Mouse (Mus musculus) common myeloid progenitor, adult 5-6 weeks (primary cell): Measurements from ENCODE around the gene Enpp1. TPM values are rescaled to one million over a fixed set of nuclear protein-coding genes. Genes with fewer than 3 reads are reported as not detected.
"Not testable (repeated sequence)": the region's sequence is repeated elsewhere in the genome, so short reads cannot be mapped to it uniquely, and the experiment has no call there.

ENCODE experiments used
- ATAC-seq: replicated peaks from 2 replicates; pipeline ENCODE4 v1.8.0; 2016; ENCODE audit warnings: low read depth, mild to moderate bottlenecking, moderate TSS enrichment, inconsistent platforms; ENCODE audit not compliant: poor library complexity, severe bottlenecking
- total RNA-seq: library from RNA; stranded (forward); fragments of 200-1000, 187-1606 nt; gene quantifications from 2 replicates; pipeline ENCODE4 v1.2.3, GENCODE M21; 2017

Enpp1 gene
- total RNA-seq, 1 experiment from 2014 or later = 4.8 TPM

DNA sequence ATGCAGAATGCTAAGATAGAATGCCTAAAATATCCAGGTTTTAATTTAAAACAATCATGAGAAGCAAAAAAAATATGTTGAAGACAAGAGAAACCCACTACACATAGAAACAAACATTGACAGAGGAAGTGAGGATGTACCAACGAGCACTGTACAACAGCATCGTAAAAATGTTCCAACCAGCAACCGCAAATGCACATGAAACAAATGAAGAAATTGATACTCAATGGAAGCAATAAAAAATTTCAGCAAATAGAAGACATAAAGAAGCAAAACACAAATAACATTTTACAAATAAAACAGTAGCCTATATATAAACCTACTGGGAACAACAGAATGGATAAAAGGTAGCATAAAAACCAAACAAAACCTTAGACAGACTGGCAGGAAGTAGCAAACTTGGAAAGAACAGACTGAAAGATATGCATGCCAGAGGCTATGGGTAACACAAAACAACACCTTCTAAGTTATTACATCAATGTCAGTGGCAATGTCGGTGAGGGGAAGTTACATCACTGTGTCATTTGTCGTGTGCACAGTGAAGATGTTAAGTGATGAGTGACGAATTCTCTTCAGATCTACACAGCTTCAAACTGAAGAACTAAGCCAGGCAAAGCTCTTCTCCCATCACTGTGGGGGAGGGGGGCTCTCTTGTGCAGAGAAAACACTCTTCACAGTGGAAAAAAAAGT is 71.6 kb downstream of the Enpp1 start:
- no peak for ATAC-seq

DNA sequence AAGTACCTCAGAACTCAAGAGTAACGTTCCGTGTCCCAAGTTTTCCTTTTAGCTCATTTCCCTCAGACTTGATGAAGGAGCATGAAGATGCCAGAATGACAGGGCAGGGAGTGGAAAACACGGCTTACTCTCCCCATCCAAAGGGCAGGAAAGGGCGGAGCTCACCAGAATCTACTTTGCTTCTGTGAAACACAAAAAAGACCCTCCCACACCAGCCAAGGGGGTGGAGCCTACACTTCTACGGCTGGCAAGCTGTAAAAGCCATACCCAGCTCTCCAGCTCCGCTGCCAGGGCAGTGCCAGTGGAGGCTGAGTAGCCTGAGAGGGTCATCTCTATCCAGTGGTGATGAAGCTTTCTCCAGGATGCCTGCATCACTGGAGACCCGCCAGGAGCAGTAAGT is 72.4 kb downstream of the Enpp1 start:
- no peak for ATAC-seq

DNA sequence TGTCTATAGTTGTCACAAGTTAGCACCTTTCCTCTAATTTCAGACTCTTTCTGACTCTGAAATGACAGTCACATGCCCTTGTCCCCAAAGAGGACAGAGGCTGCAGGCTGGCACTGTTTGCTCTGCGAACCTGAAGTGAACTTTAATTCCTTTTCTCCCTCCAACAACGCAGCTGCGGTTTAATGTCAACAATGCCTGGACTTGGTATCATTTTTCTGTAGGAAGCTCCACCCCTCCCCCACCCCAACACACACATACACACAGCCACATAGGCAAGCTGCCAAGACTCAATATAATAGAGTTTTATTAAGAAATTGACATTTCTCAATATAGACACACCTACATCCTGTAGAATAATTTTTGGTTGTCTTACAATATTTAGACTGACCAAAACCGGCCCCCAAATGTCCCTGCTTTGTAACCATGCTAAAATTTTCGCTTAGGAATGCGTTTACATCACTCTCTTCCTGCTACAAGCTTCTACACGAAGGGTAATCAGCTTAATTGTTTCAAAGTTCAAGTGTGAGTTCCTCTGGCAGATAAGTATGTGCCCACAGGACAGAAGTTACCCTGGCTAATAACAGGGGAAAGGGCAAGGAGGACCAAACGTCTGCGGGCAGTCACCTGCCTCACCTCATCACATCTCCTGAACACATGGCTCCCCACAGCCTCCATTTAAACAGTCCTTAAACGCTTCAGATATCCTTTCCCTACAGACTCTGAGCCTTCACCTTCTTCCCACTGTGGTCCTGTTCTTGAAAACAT is 73.5 kb downstream of the Enpp1 start:
- no peak for ATAC-seq

DNA sequence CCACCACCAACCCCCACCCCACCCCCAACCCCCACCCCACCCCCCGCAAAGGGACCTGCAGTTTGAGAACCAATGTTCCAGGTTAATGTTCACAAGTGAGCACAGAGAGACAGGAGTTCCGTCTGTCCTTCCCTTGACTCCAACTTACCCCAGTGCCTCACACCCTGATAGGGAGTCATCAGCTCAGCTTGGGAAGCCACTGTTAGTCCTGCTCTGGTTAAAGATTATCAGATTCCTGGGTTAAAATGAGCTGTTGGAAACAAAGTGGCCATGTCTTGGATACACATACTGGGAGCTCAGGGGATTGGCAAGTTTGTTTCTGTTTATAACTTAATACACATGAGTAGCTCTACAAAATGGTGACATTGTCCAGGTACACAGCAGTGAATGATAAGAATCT is 75.0 kb downstream of the Enpp1 start:
- no peak for ATAC-seq

DNA sequence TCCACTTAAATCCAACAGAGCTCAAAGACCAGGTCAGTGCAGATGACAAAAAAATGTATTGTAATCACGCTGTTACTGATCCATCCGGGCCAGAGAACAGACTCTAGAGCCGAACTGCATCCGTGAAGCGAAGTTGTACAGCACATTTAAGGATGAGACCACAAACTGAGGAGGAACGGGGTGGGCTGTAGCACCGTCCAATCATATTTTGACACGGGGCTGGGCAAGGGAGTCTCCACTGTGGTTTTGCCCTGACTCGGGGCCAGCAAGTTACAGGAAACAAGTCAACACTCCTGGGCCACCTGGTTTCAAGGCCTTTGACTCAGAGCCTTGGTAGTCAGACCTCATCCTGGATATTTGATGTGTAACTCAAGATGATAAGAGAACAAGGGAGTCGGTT is 76.1 kb downstream of the Enpp1 start:
- ATAC-seq = peak; percentile 55

DNA sequence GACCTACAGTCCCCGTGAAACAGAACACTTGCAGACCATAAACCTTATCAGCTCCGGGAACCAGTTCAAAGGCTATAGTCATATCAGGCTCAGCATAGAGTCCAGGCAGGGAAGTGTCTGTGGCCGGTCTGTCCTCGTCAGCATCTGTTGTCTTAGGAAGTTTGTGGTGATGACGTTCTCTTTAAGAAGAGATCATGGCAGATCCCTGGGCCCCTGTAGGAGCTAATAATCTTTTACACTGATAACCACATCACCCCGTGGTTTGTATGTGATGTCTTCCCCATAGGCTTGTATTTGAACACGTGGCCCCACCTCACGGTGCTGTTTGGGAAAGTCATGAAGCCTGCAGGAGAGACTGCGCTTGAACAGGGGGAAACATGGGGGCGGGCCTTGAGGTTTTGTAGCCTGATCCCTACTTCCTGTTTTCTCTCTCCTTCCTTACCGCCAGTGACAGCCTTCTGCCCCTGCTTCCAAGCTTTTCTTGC is 76.6 kb downstream of the Enpp1 start:
- peak; percentile 73 for ATAC-seq

DNA sequence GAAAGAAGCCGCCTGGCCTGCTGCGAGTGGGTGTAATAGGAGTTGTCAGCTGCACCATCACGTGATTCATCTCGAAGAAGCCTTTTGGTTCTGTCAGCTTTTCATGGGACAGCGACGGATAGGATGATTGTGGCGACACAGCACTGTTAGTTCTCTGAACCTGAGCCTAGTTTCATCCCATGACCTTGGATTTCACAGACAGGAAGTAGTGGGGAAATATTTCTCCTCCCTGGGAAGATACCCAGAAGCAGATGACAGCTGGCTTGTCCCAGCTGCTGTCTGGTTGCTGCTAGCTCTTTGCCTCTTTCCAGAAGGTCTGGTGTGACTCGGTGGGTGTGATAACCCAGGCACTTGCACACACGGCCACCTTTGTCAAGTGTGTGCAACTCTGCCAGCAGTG is 77.7 kb downstream of the Enpp1 start:
- no peak for ATAC-seq

DNA sequence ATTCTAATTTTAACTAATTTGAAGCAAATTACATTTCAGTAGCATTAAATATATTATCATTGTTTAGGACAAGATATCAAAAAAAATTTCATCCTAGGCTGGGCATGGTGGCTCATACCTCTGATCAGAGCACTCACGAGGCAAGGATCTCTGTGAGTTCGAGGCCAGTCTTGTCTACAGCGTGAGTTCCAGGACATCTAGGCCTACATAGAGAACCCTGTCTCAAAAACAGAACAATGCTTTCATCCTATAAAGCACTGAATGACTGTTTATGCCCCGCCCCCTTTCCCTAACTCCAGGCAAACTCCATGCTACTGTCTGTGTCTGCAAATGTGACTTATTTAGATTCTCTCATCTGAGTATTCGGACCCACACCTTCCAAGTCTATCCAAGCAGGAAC is 80.8 kb downstream of the Enpp1 start:
- no peak for ATAC-seq

DNA sequence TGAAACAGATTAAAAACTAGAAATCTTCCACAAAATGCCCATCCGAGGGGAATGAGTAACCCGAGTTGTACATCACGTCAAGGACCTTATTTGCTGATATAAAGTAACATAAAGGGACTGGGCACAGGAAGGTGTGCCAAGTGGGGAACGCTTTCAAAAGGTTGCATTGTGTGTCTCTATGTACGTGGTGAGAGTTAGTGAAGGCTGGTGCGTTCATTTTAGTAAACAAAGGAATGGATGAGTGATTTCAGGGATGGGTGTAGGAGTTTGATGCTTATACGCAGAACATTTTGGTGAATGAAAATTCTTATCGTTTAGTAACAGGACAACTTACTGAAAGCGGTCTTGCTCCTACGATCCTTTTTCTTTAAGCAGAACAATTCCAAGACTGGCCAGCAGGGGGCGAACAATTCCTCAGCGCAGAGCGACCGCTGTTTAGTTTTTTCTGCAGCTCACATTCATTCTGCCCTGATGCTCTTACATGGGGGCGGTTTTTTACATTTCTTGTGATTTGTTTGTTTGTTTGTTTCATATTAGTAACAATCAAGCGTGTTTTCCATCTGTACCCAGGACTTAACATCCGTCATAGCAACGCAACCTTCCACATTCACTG is 81.4 kb downstream of the Enpp1 start:
- peak; percentile 40; the same call in 1 of the 2 replicates for ATAC-seq

DNA sequence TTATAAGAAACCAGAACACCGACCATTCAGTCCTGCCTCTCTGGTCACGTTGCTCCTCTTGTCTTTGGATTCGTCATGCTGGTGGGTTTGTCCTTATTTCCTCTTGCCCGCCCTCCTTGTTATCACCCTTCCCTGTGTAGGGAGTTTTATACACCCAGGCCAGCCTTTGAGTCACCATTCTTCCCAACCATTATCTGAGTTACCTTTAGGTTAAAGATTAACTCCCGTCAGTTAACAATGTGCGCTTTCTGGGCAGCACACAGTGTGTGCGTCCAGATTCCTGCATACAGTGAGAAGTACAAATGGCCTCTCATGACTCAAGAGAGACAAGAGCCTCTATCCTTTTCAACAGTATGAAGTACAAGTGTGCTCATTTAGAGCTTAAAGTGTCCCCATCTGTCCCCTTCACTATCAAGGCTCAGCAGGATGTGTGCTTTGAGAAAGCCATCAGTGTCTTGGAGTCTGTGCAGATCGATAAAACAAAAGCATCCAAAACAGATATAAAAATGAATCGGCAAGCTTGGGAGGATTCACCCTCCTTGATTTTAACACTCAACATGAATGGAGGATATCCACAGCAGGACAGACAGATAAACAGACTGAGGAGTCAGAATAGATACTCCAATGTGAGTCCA is 82.8 kb downstream of the Enpp1 start:
- no peak for ATAC-seq

DNA sequence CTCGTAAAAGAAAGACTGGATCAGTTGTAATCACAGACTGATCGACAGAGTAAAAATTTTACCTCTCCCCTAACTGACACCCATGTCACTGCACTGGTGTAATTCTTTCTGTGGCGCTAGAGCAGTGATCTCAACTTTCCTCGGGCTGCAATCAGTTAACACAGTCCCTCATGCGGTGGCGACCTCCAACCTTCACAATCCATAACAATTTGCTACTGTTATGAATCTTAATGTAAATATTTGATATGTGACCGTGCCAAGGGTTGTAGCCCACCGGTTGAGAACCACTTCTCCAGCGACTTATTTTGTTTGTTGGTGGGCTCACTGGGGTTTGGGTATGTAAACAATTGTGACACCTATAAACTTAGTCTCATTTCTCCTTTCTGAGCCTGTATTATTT is 83.5 kb downstream of the Enpp1 start:
- ATAC-seq = no peak

DNA sequence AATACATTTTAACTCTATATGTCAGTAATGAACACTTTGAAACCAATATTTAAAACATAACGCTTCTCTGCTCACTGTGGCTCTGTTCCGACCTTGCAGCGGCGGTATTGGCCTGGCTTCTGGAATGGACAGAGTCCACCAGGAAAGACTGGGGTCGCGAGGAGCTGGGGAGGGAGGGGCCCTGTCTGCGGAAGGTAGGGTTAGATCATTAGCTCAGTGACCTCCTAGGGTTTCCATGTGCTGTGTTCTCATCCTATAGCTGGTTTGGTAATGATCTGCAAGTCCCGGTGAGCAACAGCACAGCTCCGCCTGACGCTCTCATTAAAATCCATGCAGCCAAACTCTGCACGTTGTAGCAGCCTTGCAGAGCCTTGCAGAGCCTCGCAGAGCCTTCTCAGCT is 84.7 kb downstream of the Enpp1 start:
- ATAC-seq = no peak

DNA sequence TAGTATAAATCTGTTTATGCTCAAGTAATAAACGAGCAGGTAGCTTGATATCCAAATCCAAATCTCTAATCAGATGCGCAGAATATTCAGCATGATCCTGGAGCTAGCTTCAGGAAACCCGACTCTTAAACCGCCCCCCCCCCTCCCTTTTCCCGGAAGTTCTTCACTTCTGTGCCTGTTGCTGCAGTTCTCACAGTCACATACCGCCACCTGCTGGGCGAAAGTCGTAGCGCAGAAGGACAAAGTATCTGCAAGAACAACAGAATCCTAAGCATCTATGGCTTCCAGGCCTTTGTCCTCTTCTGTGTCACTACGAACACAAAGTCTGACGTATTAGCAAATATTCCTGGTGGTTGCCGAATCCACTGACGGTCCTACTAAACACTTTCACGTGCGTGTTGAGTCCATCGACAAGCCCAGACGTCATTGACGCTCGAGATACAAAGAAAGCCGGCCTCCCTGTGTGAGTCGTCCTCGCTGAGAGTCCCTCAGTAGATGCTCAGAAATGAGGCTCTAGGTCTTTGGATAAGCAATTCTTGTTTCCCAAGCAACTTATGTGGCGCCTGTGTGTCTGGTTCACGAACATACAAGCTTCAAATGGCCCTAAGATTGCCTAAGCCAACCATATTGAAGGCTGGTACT is 86.8 kb downstream of the Enpp1 start:
- ATAC-seq = peak; percentile 68

DNA sequence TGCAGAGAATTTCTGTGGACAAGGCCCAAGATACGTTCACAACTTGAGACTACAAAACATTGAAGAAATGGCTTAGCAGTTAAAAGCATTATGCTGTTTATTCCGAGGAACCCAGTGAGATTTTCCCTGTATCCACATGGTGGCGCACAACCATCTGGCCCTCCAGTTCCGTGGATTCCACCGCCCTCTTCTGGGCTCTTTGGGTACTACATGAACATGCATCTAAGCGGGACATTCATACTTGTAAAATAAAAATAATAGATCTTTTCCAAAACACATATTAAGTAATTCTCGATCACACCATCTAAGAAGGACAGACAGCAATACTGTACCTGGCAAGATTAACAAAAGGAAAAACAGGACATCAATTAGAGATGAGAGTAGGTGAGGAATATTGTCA is 89.4 kb downstream of the Enpp1 start:
- ATAC-seq = peak; percentile 92

DNA sequence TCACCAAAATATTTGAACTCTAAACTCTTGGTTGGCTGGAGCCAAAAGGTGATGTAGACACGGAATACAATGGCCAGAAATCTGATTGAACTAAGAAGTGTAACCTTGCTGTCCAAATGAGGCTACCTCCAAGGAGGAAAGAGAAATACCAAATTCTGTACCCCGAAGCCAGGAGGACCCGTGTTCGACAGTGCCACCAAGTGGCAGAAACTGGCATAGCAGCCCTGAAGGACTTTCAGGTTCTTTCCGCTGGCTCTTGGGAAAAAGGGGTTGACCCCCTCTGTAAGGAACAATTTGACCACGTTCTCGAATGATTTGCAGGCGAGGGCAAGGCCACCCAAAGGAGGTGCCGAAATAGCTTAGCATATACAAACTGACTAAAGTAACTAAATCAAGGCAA is 90.4 kb downstream of the Enpp1 start:
- peak; percentile 72 for ATAC-seq

DNA sequence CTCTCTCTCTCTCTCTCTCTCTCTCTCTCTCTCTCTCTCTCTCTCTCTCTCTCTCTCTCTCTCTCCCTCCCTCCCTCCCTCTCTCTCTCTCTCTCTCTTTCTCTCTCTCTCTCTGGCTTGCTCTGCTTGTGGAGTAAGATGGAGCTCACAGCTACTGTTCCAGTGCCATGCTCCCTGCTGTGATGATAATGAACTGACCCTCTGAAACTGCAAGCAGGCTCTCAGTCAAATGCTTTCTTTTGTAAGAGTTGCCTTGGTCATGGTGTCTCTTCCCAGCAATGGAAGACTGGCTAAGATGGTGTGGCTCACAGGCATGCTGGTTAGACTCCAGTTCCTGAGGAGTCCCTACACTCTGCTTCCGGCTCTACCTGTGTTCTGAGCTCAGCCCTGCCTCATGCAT is 95.4 kb downstream of the Enpp1 start:
- ATAC-seq = not testable (repeated sequence)

DNA sequence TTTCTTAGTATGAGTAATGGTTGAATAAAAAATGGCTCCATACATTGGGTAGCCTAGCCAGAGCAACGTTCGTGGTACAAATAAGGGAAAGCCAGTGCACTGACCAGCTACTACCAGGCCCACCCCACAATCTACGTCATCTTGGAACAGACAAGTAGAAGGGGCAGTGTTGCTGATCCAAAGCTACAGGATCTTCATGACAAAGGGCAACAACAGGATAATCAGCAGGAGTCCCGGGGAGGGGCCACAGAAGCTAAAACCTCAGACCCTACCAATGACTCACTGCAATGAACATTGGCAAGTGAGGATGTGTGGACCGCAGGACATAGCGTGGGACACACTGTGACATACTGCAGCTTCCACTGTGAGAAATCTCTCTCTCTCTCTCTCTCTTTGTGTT is 96.2 kb downstream of the Enpp1 start:
- no peak for ATAC-seq

DNA sequence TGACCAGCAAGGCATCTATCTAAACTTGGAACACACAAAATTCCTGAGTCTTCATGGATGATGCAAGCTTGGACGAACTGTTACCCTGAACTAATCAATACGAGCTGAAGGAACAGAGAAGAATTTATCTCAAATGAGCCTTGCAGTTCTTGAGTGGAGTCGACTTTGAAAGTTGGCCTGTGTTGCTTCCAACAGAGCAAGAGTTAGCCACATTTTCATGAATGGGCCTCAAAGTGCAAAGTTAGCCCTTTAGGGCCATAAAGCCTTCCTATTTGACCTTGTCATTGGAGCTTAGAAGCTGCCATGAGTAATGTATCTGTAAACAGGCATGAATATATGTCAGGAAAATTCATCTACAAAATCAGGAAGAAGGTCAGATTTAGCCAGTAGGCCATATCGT is 97.2 kb downstream of the Enpp1 start:
- no peak for ATAC-seq

DNA sequence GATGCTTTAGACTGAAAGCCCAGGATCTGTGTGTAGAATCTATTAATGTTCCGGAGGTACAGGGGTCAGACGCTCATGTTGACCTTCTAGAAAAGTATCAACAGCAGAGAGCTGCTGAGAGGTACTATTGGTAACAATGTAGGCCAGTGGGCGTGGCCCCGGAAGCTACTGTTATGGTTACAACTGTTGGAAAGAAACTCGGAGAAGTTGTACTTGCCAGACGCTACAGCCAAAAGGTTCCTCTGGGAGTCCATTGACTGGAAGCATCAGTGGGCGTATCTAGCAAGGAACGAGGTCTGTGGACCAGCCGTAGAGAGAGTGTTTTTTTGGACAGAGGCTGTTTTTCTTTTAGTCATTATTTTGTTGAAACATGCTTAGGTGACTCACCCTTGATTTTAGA is 102.2 kb downstream of the Enpp1 start:
- ATAC-seq = no peak

DNA sequence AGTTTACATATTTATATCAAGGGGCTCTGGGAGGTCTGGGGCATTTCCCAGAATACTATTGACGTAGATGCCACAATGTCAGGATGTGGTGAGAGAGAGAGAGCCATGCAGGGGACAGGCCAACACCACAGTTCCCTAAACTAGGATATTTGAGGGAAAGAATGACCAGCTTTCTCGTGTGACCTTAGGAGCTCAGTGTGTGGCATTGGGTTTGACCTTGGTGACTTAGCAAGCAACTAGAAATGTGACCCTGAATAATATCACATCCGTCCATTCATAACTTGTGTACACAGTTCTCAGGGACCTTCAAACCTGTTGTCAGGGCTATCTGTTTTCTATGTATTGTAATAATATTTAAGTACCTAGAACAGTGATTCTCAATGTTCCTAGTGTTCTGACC is 102.8 kb downstream of the Enpp1 start:
- no peak for ATAC-seq
